Mouse (Mus musculus) heart, embryonic 16.5 days (tissue): ENCODE measurements around the gene Vav3. TPM values are rescaled to one million over a fixed set of nuclear protein-coding genes. Genes with fewer than 3 reads are reported as not detected.
A peak's percentile ranks its signal among the peaks of the same experiment; 100 is the strongest.
"Not testable (repeated sequence)": the region's sequence is repeated elsewhere in the genome, so short reads cannot be mapped to it uniquely, and the experiment has no call there.

Experiments
- ATAC-seq: fragments of 200-750 bp; cut with Nextera tagmentation; replicated peaks from 2 replicates; pipeline ENCODE4 v1.8.0; 2017; ENCODE audit warnings: moderate number of reproducible peaks; ENCODE audit not compliant: insufficient read depth, low FRiP score; ENCODE audit errors: extremely low read depth
- H3K27ac ChIP-seq: fragments of 300-500 bp; sonication (generic); 2 replicates; pipeline ENCODE4 v1.5.1; 2014; ENCODE audit warnings: mild to moderate bottlenecking, low read length, control low read depth, moderate library complexity
- H3K27me3 ChIP-seq: fragments of 300-500 bp; sonication (generic); 2 replicates; pipeline ENCODE4 v1.6.1; 2014; ENCODE audit warnings: low read length, mixed read lengths; ENCODE audit not compliant: control insufficient read depth, insufficient read depth
- H3K36me3 ChIP-seq: fragments of 300-500 bp; sonication (generic); 2 replicates; pipeline ENCODE4 v1.6.1; 2014; ENCODE audit not compliant: control insufficient read depth, insufficient read depth
- H3K4me1 ChIP-seq: fragments of 300-500 bp; sonication (generic); 2 replicates; pipeline ENCODE4 v1.6.1; 2014; ENCODE audit warnings: low read length, mixed read lengths; ENCODE audit not compliant: control insufficient read depth, insufficient read depth
- H3K4me2 ChIP-seq: fragments of 300-500 bp; sonication (generic); 2 replicates; pipeline ENCODE4 v1.6.1; 2014; ENCODE audit warnings: low read depth, mild to moderate bottlenecking, control low read depth, low read length
- H3K4me3 ChIP-seq: fragments of 300-500 bp; sonication (generic); 2 replicates; pipeline ENCODE4 v1.5.1; 2014; ENCODE audit warnings: mild to moderate bottlenecking, control low read depth, low read length
- H3K9ac ChIP-seq: fragments of 300-500 bp; sonication (generic); 2 replicates; pipeline ENCODE4 v1.6.1; 2014; ENCODE audit warnings: low read length, control low read depth
- H3K9me3 ChIP-seq: fragments of 300-500 bp; sonication (generic); replicated peaks from 2 replicates; pipeline ENCODE4 v1.6.1; 2016; ENCODE audit warnings: low read length; ENCODE audit not compliant: control insufficient read depth
- WGBS: fragments of 180-500 bp; shearing (Covaris S2); extraction: QIAGEN DNeasy Blood & Tissue Kit; methylation state at CpG from one replicate; pipeline ENCODE4 v1.1.7; 2014; 5-methylcytosine and 5-hydroxymethylcytosine counted together
- polyA plus RNA-seq: library from polyadenylated mRNA; unstranded; fragments of >200 nt; fragmentation: Nextera tagmentation; extraction: Ambion mirVana; gene quantifications from 2 replicates; pipeline ENCODE4 v1.2.1, GENCODE M21; 2015

Gene Vav3
- polyA plus RNA-seq, 1 experiment from 2014 or later: 8.0 TPM

- no peaks in the 10 kb centered on the region for H3K9me3 ChIP-seq
- ATAC-seq: no peak
- H3K27me3 ChIP-seq: no peaks in the 10 kb centered on the region
- 77% methylated on average over 3 of the region's 3 CpGs for WGBS
- no peak overlapping the region for H3K9ac ChIP-seq
- H3K27ac ChIP-seq: no peak overlapping the region
- no peak overlapping the region for H3K4me2 ChIP-seq
- no peak overlapping the region for H3K4me3 ChIP-seq
- H3K36me3 ChIP-seq: no peaks in the 10 kb centered on the region
- H3K4me1 ChIP-seq: no peaks in the 10 kb centered on the region
Observed at GRCm38 (mm10) chr3:109444077-109444476, 103.6 kb downstream of the Vav3 start.

- WGBS: 54% methylated on average over 4 of the region's 4 CpGs
- Histone ChIP-seq H3K27ac (no peak overlapping the region), H3K9ac (no peak overlapping the region), H3K4me1 (no peaks in the 10 kb centered on the region; the same call in 1 of the 2 replicates), H3K4me2 (no peak overlapping the region), H3K4me3 (no peak overlapping the region), H3K36me3 (no peaks in the 10 kb centered on the region), H3K9me3 (no peaks in the 10 kb centered on the region), H3K27me3 (no peaks in the 10 kb centered on the region)
- no peak for ATAC-seq
Observed at GRCm38 (mm10) chr3:109446903-109447302, 106.5 kb downstream of the Vav3 start.

- H3K4me1 ChIP-seq, ATAC-seq, H3K4me2 ChIP-seq, H3K9me3 ChIP-seq, H3K36me3 ChIP-seq, H3K9ac ChIP-seq, H3K27me3 ChIP-seq, H3K4me3 ChIP-seq, H3K27ac ChIP-seq: not testable (repeated sequence)
- 77% methylated on average over 5 of the region's 5 CpGs for WGBS
Observed at GRCm38 (mm10) chr3:109448249-109448648, 107.8 kb downstream of the Vav3 start.

- Histone ChIP-seq H3K9me3 (no peaks in the 10 kb centered on the region), H3K36me3 (no peaks in the 10 kb centered on the region), H3K4me2 (no peak overlapping the region), H3K4me1 (peaks cover 3% of the 10 kb centered on the region; the same call in 1 of the 2 replicates), H3K4me3 (no peak overlapping the region), H3K27ac (no peak overlapping the region; the same call in 1 of the 2 replicates), H3K27me3 (no peaks in the 10 kb centered on the region), H3K9ac (no peak overlapping the region)
- whole genome bisulfite sequencing: 54% methylated on average over 2 of the region's 2 CpGs
- peak; percentile 67; the same call in 1 of the 2 replicates for ATAC-seq
Observed at GRCm38 (mm10) chr3:109451966-109452365, 111.5 kb downstream of the Vav3 start.

- WGBS: 17% methylated on average over 1 of the region's 1 CpGs
- Histone ChIP-seq H3K9ac (no peak overlapping the region), H3K4me2 (no peak overlapping the region), H3K4me3 (no peak overlapping the region), H3K36me3 (no peaks in the 10 kb centered on the region), H3K27ac (no peak overlapping the region), H3K9me3 (no peaks in the 10 kb centered on the region), H3K4me1 (peaks cover 3% of the 10 kb centered on the region; the same call in 1 of the 2 replicates), H3K27me3 (no peaks in the 10 kb centered on the region)
- ATAC-seq: no peak
Observed at GRCm38 (mm10) chr3:109454633-109455032, 114.2 kb downstream of the Vav3 start.

GRCm38 (mm10) chr3:109456340-109456739, 115.9 kb downstream of the Vav3 start:
- ATAC-seq: no peak

GRCm38 (mm10) chr3:109463684-109464083, 123.2 kb downstream of the Vav3 start:
- 76% methylated on average over 6 of the region's 6 CpGs for WGBS
- H3K9me3 ChIP-seq: no peaks in the 10 kb centered on the region
- ATAC-seq: no peak
- H3K9ac ChIP-seq: no peak overlapping the region
- H3K27me3 ChIP-seq: no peaks in the 10 kb centered on the region
- H3K36me3 ChIP-seq: no peaks in the 10 kb centered on the region
- no peak overlapping the region for H3K4me2 ChIP-seq
- no peak overlapping the region for H3K27ac ChIP-seq
- H3K4me3 ChIP-seq: no peak overlapping the region
- peaks cover 6% of the 10 kb centered on the region for H3K4me1 ChIP-seq

More at GRCm38 (mm10) chr3:109456340-109456739, 115.9 kb downstream of the Vav3 start:
- WGBS: 79% methylated on average over 1 of the region's 1 CpGs
- no peaks in the 10 kb centered on the region for H3K9me3 ChIP-seq
- H3K36me3 ChIP-seq: no peaks in the 10 kb centered on the region
- no peak overlapping the region for H3K4me3 ChIP-seq
- no peak overlapping the region for H3K9ac ChIP-seq
- no peak overlapping the region for H3K27ac ChIP-seq
- H3K4me2 ChIP-seq: no peak overlapping the region
- H3K27me3 ChIP-seq: no peaks in the 10 kb centered on the region
- 0 out of 2 replicates have a peak, but pooled peaks cover 3% of the 10 kb centered on the region for H3K4me1 ChIP-seq

GRCm38 (mm10) chr3:109464600-109464999, 124.1 kb downstream of the Vav3 start:
- H3K4me1 ChIP-seq: peaks cover 8% of the 10 kb centered on the region
- no peaks in the 10 kb centered on the region for H3K9me3 ChIP-seq
- WGBS: 71% methylated on average over 8 of the region's 8 CpGs
- no peak overlapping the region for H3K27ac ChIP-seq
- ATAC-seq: no peak
- H3K9ac ChIP-seq: no peak overlapping the region
- H3K4me2 ChIP-seq: no peak overlapping the region
- no peaks in the 10 kb centered on the region for H3K36me3 ChIP-seq
- no peaks in the 10 kb centered on the region for H3K27me3 ChIP-seq
- no peak overlapping the region for H3K4me3 ChIP-seq

- no peaks in the 10 kb centered on the region for H3K27me3 ChIP-seq
- peaks cover 10% of the 10 kb centered on the region for H3K4me1 ChIP-seq
- no peak overlapping the region for H3K4me2 ChIP-seq
- no peaks in the 10 kb centered on the region for H3K9me3 ChIP-seq
- H3K36me3 ChIP-seq: no peaks in the 10 kb centered on the region
- no peak overlapping the region for H3K27ac ChIP-seq
- no peak overlapping the region for H3K4me3 ChIP-seq
- ATAC-seq: no peak
- H3K9ac ChIP-seq: no peak overlapping the region
Observed at GRCm38 (mm10) chr3:109466541-109466940, 126.1 kb downstream of the Vav3 start.
